Mouse (Mus musculus) embryonic fibroblast, embryonic 13.5 days (primary cell): ENCODE results near the gene Dnah8.

Source experiments
- CTCF ChIP-seq: IDR thresholded peaks from 2 replicates; pipeline ENCODE4 v1.5.1; 2011; ENCODE audit warnings: mild to moderate bottlenecking, control low read depth, low read length, moderate library complexity, borderline replicate concordance; ENCODE audit not compliant: insufficient read depth
- POLR2A ChIP-seq: IDR thresholded peaks from 2 replicates; pipeline ENCODE4 v1.6.1; 2011; ENCODE audit warnings: low read depth, mild to moderate bottlenecking, control low read depth, low read length, moderate library complexity

DNA sequence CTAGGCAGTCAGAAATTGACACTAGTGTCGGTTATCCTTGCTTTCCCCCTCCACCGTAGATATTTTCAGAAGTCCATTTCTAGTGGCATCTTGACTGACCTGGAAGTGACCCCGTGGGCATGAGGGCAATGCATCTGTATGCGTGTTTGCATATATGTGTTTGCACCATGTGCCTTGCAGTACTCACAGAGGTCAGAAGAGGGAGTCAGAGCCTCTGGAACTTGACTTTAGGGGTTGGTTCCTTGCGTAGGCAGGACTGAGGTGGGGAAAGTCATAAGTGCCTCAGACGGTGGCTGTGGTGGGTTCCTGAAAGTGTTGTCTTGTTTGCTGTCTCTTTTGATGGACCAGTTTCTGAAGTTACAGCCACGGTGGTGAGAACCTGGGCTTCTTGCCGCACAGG lies 110.6 kb downstream of the Dnah8 start:
- TF ChIP-seq CTCF (no peak), POLR2A (no peak)
